Mouse (Mus musculus) kidney, adult 2 months (tissue): ENCODE measurements around the gene Cnn1. TPM values are rescaled to one million over a fixed set of nuclear protein-coding genes. Genes with fewer than 3 reads are reported as not detected.

Source experiments
- DNase-seq: peaks from one replicate; pipeline ENCODE4 v3.0.0; 2021
- H3K27ac ChIP-seq: fragments of 200-500 bp; 2 replicates; pipeline ENCODE4 v1.5.1; 2012; ENCODE audit warnings: low read depth, low read length, control low read depth, inconsistent platforms; ENCODE audit not compliant: insufficient read depth
- H3K27me3 ChIP-seq: fragments of 200-500 bp; replicated peaks from 2 replicates; pipeline ENCODE4 v1.6.1; 2012; ENCODE audit warnings: mild to moderate bottlenecking, moderate library complexity, low read length, inconsistent platforms; ENCODE audit not compliant: control insufficient read depth, insufficient read depth
- H3K36me3 ChIP-seq: fragments of 200-500 bp; 2 replicates; pipeline ENCODE4 v1.6.1; 2012; ENCODE audit warnings: mild to moderate bottlenecking, moderate library complexity, low read length, inconsistent platforms; ENCODE audit not compliant: control insufficient read depth, insufficient read depth
- H3K4me1 ChIP-seq: fragments of 200-500 bp; 2 replicates; pipeline ENCODE4 v1.6.1; 2011; ENCODE audit warnings: low read length; ENCODE audit not compliant: control insufficient read depth, insufficient read depth
- H3K4me3 ChIP-seq: fragments of 200-500 bp; 2 replicates; pipeline ENCODE4 v1.5.1; 2011; ENCODE audit warnings: mild to moderate bottlenecking, low read depth, low read length, control low read depth; ENCODE audit not compliant: insufficient read depth
- CTCF ChIP-seq: fragments of 200-500 bp; conservative IDR thresholded peaks from 2 replicates; pipeline ENCODE4 v1.5.1; 2011; ENCODE audit warnings: low read depth, mild to moderate bottlenecking, control low read depth, low read length, moderate library complexity, mixed read lengths; ENCODE audit not compliant: insufficient read depth, insufficient read length
- POLR2A ChIP-seq: fragments of 200-500 bp; IDR thresholded peaks from one replicate; pipeline ENCODE4 v1.6.1; 2011; ENCODE audit warnings: low read depth, low read length, control low read depth
- WGBS: fragments of 180-500 bp; shearing (Covaris S2); methylation state at CpG from one replicate; pipeline ENCODE4 v1.1.7; 2018; 5-methylcytosine and 5-hydroxymethylcytosine counted together
- polyA plus RNA-seq: library from polyadenylated mRNA; depleted of rRNA; stranded (reverse); fragments of >200 nt; gene quantifications from 2 replicates; pipeline ENCODE4 v1.2.3, GENCODE M21; 2012

The Cnn1 gene
- polyA plus RNA-seq, 1 experiment = 2.8 TPM

DNA sequence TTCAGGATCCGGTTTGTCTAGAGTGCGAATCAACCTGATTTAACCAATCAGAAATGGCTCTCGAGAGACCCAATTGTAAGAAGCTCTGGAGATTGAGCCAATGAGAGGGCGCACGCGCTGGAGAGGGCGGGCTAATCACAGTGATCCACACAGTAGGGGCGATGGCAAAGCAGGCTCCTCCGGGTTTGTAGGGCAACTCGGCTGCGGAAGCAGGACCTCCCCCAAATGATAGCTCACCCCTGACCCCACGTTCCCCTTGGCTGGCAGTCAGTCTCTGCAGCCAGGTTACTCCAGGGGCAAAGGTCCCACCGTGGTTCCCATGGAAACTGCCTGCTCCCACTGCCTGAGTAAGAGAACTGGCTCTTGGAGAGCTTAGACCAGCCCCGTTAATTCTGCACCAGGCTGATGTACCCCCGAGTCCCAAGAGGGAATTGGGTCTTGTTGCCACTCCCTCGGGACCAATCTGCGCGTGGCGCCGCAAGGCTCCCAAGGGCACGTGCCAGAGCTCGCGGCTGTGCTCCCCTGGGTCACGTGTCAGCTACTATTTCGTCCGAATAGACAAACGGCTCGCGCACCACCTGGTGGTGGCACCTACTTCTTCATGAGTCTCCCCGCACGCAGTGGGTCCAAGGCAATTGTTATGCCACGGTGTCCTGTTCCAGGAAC lies 44.5 kb upstream of the Cnn1 start:
- Histone ChIP-seq H3K27me3 (peaks cover 4% of the 10 kb centered on the region), H3K36me3 (no peaks in the 10 kb centered on the region; the same call in 1 of the 2 replicates), H3K27ac (no peak overlapping the region), H3K4me3 (no peak overlapping the region), H3K4me1 (no peaks in the 10 kb centered on the region; the same call in 1 of the 2 replicates)
- WGBS = 1% methylated on average over 32 of the region's 32 CpGs
- peak; percentile 75 for TF ChIP-seq CTCF
- TF ChIP-seq POLR2A = no peak
- DNase-seq = peak; percentile 83

DNA sequence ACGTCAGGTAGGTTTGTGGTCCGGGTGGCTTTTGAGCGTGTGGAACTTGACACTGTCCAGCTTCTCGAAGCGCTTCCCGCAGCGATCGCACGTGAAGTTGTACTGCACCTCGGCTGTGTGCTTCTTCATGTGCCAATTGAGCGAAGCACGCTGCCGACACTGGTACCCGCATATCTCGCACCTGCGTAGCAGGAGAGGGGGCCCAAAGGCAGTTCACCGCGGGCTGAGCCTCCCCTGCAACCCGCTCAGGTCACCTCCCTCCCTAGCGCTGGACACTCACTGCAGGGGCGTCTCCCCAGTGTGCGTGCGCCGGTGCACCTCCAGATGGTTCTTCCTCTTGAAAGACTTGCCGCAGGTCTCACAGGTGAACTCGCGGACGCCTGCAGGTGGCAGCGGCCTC lies 43.3 kb upstream of the Cnn1 start:
- no peak for DNase-seq
- Histone ChIP-seq H3K27me3 (peaks cover 4% of the 10 kb centered on the region), H3K4me1 (no peaks in the 10 kb centered on the region; the same call in 1 of the 2 replicates), H3K4me3 (no peak overlapping the region), H3K27ac (no peak overlapping the region), H3K36me3 (no peaks in the 10 kb centered on the region; the same call in 1 of the 2 replicates)
- TF ChIP-seq CTCF (no peak), POLR2A (no peak)
- WGBS = 42% methylated on average over 29 of the region's 29 CpGs

DNA sequence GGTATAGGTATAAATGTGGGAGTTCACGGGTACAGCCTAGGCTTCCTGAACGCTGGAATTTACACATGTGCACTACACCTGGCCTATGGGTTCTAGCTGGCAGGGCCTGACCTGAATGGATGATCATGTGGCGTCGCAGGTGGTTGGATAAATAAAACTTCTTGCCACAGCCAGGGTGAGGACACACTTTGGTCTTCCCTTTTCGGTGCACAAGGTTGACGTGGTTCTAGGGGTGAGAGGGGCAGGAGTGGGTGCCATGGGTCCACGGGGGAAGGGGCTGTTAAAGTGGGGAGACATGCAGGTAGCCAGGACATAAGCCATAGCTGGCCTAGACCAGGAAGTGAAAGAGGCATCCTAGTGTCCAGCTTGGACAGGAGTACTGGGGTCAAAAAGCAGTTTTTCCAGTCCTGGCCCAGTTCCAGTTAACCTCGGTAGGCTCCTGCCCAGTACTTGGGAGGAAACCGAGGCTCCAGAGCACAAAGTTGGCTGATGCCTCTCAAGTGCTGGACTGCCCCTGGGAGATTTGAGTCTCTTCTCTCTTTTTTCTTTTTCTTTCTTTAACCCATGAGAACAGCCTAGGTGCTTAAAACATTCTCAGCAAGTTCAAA lies 42.6 kb upstream of the Cnn1 start:
- Histone ChIP-seq H3K36me3 (no peaks in the 10 kb centered on the region; the same call in 1 of the 2 replicates), H3K27me3 (peaks cover 3% of the 10 kb centered on the region), H3K4me3 (no peak overlapping the region), H3K27ac (no peak overlapping the region), H3K4me1 (no peaks in the 10 kb centered on the region; the same call in 1 of the 2 replicates)
- TF ChIP-seq CTCF (no peak), POLR2A (no peak)
- WGBS = 61% methylated on average over 9 of the region's 9 CpGs
- DNase-seq = peak; percentile 74

DNA sequence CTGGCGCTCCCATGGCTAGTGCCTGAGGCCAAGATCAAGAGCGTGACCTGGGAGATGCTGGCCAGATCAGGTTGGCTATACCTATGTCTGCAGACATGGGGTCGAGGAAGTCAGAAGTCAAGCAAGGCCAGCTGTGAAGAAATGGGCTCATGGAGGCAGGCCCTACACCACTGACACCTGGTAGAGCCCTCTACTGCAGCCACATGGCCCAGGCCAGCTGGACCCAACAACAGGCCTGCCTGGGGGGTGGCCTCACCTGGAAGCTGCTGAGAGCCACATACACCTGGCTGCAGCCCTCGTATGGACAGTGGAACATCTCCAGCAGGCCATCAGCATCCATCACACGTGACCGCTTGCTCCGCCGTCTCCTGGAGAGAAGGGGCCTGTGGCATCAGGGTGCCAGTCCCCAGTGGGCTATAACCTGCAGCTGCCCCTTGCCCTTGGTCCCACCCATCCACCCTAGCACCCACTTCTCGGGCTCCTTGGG lies 41.9 kb upstream of the Cnn1 start:
- TF ChIP-seq POLR2A (no peak), CTCF (no peak)
- WGBS = 89% methylated on average over 9 of the region's 9 CpGs
- no peaks in the 10 kb centered on the region for H3K27me3 ChIP-seq
- H3K4me1 ChIP-seq = no peaks in the 10 kb centered on the region; the same call in 1 of the 2 replicates
- no peak overlapping the region for H3K27ac ChIP-seq
- H3K4me3 ChIP-seq = no peak overlapping the region
- DNase-seq = no peak
- H3K36me3 ChIP-seq = no peaks in the 10 kb centered on the region; the same call in 1 of the 2 replicates

DNA sequence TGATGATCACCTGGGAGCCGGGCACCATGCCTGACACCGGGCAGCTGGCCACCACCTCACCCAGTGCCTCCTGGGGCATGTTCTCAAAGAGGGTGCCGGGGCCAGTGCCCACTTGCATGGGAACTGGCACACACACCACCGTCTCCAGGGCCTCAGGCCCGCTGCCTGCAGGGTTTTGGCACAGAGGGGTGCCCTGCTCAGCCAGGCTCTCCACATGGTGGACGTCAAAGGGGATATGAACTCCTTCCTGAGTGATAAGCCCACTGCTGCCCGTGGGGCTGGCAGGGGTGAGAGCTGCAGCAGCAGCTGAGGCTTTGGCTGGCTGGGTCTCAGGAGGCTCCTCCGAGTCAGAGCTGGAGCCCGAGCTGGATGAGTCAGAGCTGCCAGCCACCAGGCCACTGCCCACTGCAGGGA lies 41.0 kb upstream of the Cnn1 start:
- Histone ChIP-seq H3K36me3 (no peaks in the 10 kb centered on the region; the same call in 1 of the 2 replicates), H3K27me3 (no peaks in the 10 kb centered on the region), H3K4me1 (no peaks in the 10 kb centered on the region; the same call in 1 of the 2 replicates), H3K27ac (no peak overlapping the region), H3K4me3 (no peak overlapping the region)
- WGBS = 91% methylated on average over 9 of the region's 9 CpGs
- TF ChIP-seq POLR2A (no peak), CTCF (no peak)
- no peak for DNase-seq

DNA sequence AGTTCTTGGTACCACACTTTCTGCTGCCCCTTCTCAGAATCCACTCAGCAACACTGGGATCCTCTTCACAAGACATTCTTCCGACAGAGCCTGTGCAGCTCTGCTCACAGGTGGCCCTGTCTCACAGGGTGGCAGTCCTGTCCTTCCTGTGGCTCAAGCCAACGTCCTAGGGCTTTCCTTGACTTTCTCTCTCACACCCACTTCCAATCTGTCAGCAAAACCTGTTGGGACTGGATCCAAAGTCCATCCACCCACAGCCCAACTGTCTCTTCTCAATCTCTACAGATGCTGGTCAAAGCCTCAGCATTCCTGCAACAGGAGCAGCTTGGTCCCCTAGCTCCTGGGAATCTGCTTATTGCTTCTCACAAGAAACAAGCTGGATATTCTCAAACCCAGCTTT lies 37.7 kb upstream of the Cnn1 start:
- TF ChIP-seq POLR2A = no peak
- no peak for TF ChIP-seq CTCF
- 48% methylated on average over 2 of the region's 2 CpGs for WGBS
- Histone ChIP-seq H3K36me3 (no peaks in the 10 kb centered on the region; the same call in 1 of the 2 replicates), H3K27me3 (no peaks in the 10 kb centered on the region), H3K27ac (no peak overlapping the region), H3K4me1 (no peaks in the 10 kb centered on the region; the same call in 1 of the 2 replicates), H3K4me3 (no peak overlapping the region)
- DNase-seq = no peak

DNA sequence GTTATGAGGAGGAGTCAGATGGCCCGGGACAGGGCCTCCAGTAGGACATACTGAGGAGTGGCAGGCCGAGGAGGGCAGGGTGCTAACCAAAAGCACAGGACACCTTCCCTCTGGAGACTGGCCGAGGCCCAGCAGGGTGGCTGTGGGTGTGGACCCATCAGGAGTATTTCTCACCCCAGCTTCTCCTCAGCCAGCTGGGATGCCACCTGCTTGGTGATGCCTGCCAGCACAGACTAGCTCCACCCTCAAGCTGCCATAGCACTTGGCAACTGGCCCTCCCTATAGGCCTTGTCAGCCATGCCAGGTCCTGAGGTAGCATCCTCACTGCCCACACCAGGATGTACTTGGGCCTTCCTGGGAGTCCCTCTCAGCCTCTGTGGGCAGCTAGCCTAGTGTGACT lies 34.7 kb upstream of the Cnn1 start:
- no peak for DNase-seq
- H3K4me3 ChIP-seq = no peak overlapping the region
- no peak overlapping the region for H3K27ac ChIP-seq
- no peaks in the 10 kb centered on the region for H3K27me3 ChIP-seq
- no peaks in the 10 kb centered on the region for H3K4me1 ChIP-seq
- 93% methylated on average over 3 of the region's 3 CpGs for WGBS
- no peak for TF ChIP-seq POLR2A
- TF ChIP-seq CTCF = no peak
- H3K36me3 ChIP-seq = no peaks in the 10 kb centered on the region; the same call in 1 of the 2 replicates
